Mouse (Mus musculus) neural tube, postnatal 0 days (tissue): ENCODE results near the gene Gm45234. TPM values are rescaled to one million over a fixed set of nuclear protein-coding genes. Genes with fewer than 3 reads are reported as not detected.

Source experiments
- microRNA counts: library from miRNA; unstranded; fragments of <30 nt; microRNA quantifications from one replicate; lab custom pipeline; 2015
- microRNA-seq: library from miRNA; unstranded; fragments of <30 nt; microRNA quantifications from one replicate; pipeline ENCODE4, GENCODE M21; 2016
- polyA plus RNA-seq: library from polyadenylated mRNA; unstranded; fragments of >200 nt; fragmentation: Nextera tagmentation; extraction: Ambion mirVana; gene quantifications from 2 replicates; pipeline ENCODE4 v1.2.1, GENCODE M21; 2015

Gene Gm45234
- polyA plus RNA-seq: not detected in 2 replicates

GRCm38 (mm10) chr6:124755831-124756595, at the start of gene Gm45234, which contains the start of gene Atn1:
Gm45234 (minus strand) TSS chr6:124756021.
Atn1 (minus strand) TSS chr6:124756524.

GRCm38 (mm10) chr6:124779222-124779983, 23.6 kb upstream of the Gm45234 start, which contains the start of gene Lrrc23:
Lrrc23 (minus strand) TSS chr6:124779727.

DNA sequence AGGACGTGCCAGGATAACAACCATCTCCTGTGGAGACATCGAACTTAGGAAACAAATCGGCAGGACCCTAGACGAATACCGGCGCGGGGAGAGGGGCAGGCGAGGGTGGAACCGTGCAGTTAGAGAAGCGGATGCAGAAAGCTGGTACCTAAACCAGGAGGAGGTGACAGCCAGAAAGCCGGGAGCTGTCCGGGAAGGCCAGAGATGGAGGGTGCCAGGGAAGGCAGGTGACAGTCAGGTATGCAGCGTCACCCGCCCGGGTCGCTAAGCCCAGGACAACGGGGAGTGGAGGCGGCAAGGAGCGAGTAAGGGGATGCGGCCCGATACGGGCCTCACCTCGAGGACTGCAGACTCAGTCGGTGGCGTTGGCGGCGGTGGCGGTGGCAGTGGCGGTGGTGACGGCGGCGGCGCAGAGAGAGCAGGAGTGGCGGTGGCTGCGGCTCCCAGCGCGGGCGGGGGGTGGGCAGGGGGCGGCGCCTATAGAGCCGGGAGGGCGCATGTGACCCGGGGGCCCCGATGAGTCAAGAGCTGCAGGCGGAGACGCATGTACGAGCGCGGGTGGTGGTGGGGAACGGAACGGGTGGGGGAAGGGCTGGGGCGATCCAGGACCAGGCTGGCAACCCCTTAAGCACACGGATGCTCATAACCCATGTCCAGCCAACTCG, 13.4 kb upstream of the Gm45234 start, which contains the start of gene Eno2:
Gene Eno2 (minus strand): TSS at position 573 of the 665 bp plus-strand sequence.

GRCm38 (mm10) chr6:124740888-124741761, 14.7 kb downstream of the Gm45234 start, which contains the start of gene Grcc10:
Grcc10 (minus strand) TSS chr6:124741374.

GRCm38 (mm10) chr6:124738511-124739023, 17.3 kb downstream of the Gm45234 start, which contains the start of gene Ptpn6:
Ptpn6 (minus strand) TSS chr6:124738714.

DNA sequence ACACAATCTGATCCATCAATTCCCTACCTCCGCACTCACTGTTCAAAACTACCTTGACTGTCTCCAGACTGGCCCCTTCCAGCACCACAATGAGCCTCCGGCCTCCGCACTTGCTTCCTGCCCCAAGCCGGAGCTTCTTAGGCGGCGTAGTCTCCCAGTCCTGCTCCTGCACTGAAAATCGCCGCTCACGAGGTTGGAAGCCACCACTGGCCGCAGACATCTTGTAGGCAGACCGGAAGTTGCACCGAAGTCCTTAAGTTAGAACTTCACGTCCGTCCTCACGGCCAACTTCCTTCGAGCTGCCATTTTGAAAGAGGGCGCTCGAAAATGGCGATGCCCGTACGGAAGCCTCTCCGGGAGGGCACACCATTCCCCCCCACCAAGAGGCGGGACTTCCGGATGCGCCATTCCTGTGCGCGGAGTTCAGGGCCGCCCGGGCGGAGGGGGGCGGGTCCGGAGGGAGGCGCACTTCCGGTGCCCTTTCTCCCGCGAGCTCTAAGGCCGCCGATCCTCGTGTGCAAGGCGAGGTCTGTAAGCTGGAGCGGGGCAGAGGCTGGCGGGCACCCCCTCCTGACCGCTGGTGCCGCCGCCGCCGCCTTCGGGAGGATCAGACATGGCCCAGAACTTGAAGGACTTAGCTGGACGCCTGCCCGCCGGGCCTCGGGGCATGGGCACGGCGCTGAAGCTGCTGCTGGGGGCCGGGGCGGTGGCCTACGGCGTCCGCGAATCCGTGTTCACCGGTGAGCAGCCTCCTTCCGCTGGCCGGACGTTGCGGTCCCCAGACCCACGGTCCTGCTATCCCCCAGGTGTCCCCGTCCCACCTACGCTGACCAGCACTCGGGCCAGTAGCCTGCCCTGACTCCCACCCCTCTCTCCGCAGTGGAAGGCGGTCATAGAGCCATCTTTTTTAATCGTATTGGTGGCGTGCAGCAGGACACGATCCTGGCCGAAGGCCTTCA, 43.7 kb downstream of the Gm45234 start, which contains the start of the genes Emg1 and Phb2:
Gene Emg1 (minus strand): TSS at position 355 of the 959 bp plus-strand sequence.
Gene Phb2 (plus strand): TSS at position 513 of the 959 bp plus-strand sequence.

MicroRNAs encoded within 50 kb of the gene (microRNA counts, 519-probe panel; counts per million panel counts)
- microRNA mmu-miR-141 (lab: Ali Mortazavi, UCI): 40.5 counts per million
- 40.5 counts per million for microRNA mmu-miR-200c (lab: Ali Mortazavi, UCI)

Small RNA genes lying within 50 kb of the gene (microRNA-seq; reads per million reads assigned to microRNA genes)
- gene Mir141 (1.2 reads per million), gene Mir200c (10.7 reads per million, percentile 22 among the genes with 10 or more reads in this experiment)

Other genes starting within 250 kb of the Gm45234 start
- gene C1ra, start 243.6 kb downstream of the Gm45234 start, polyA plus RNA-seq: 0.75 and 1.2 TPM in 2 replicates
- gene C1s1, start 213.7 kb downstream of the Gm45234 start, polyA plus RNA-seq: 0.99 and 1.5 TPM in 2 replicates
- not detected in 2 replicates for gene C1rb, start 185.7 kb downstream of the Gm45234 start, polyA plus RNA-seq
- gene C1s2, start 119.9 kb downstream of the Gm45234 start, polyA plus RNA-seq: 0.12 and 0.20 TPM in 2 replicates
- 45.6 and 52.8 TPM in 2 replicates for gene Lpcat3, start 93.0 kb downstream of the Gm45234 start, polyA plus RNA-seq
- gene Emg1, start 43.8 kb downstream of the Gm45234 start, polyA plus RNA-seq: 88.4 and 88.9 TPM in 2 replicates
- gene Phb2, start 43.7 kb downstream of the Gm45234 start, polyA plus RNA-seq: 264 and 265 TPM in 2 replicates
- gene Ptpn6, start 17.3 kb downstream of the Gm45234 start, polyA plus RNA-seq: 5.6 and 6.0 TPM in 2 replicates
- 676 and 680 TPM in 2 replicates for gene Grcc10, start 14.6 kb downstream of the Gm45234 start, polyA plus RNA-seq
- 26.7 and 29.5 TPM in 2 replicates for gene Atn1, start 503 bp upstream of the Gm45234 start, polyA plus RNA-seq
- gene Eno2, start 13.7 kb upstream of the Gm45234 start, polyA plus RNA-seq: 305 and 307 TPM in 2 replicates
- gene Lrrc23, start 23.7 kb upstream of the Gm45234 start, polyA plus RNA-seq: 2.4 and 3.0 TPM in 2 replicates
- 10.3 and 10.9 TPM in 2 replicates for gene Spsb2, start 52.6 kb upstream of the Gm45234 start, polyA plus RNA-seq
- 467 and 484 TPM in 2 replicates for gene Tpi1, start 58.3 kb upstream of the Gm45234 start, polyA plus RNA-seq
- 154 and 171 TPM in 2 replicates for gene Usp5, start 73.5 kb upstream of the Gm45234 start, polyA plus RNA-seq
- 18.2 and 21.2 TPM in 2 replicates for gene Cdca3, start 73.5 kb upstream of the Gm45234 start, polyA plus RNA-seq
- 0.22 and 0.38 TPM in 2 replicates for gene Gnb3, start 84.3 kb upstream of the Gm45234 start, polyA plus RNA-seq
- 16.8 and 19.6 TPM in 2 replicates for gene P3h3, start 101.7 kb upstream of the Gm45234 start, polyA plus RNA-seq
- 35.3 and 42.6 TPM in 2 replicates for gene Gpr162, start 108.0 kb upstream of the Gm45234 start, polyA plus RNA-seq
- 0.15 TPM in 1 of 2 replicates, not detected in the other for gene Cd4, start 132.2 kb upstream of the Gm45234 start, polyA plus RNA-seq
- 3.1 and 5.2 TPM in 2 replicates for gene Lag3, start 155.7 kb upstream of the Gm45234 start, polyA plus RNA-seq
- gene Ptms, start 164.1 kb upstream of the Gm45234 start, polyA plus RNA-seq: 932 TPM in 2 replicates
- 685 and 704 TPM in 2 replicates for gene Mlf2, start 175.4 kb upstream of the Gm45234 start, polyA plus RNA-seq
- gene Cops7a, start 209.5 kb upstream of the Gm45234 start, polyA plus RNA-seq: 111 and 114 TPM in 2 replicates
- gene Pianp, start 240.7 kb upstream of the Gm45234 start, polyA plus RNA-seq: 80.9 and 95.2 TPM in 2 replicates